Mouse (Mus musculus): ENCODE data around the gene Scamp1.

The Scamp1 gene

GRCm38 (mm10) chr13:94268201-94268600 lies 17.5 kb downstream of the Scamp1 start:
- DNase-seq, result no peak

DNA sequence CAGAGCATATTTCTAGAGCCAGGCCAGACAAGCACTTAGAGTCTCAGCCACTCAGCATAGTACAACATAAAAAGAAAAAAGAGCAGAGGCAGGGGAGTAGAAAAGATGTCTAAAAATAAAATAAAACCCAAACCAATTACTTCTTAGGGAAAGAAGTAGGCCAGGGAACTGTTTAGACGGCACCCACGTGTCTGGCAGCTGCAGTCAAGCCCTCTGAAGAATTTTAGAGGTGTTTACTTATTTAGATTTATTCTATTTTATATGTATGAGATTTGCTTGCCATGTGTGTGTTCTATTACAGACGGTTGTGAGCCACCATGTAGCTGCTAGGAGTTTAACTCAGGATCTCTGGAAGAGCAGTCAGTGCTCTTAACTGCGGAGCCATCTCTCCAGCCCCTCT lies 18.5 kb downstream of the Scamp1 start:
- DNase-seq, result no peak

GRCm38 (mm10) chr13:94266530-94266929 lies 19.1 kb downstream of the Scamp1 start:
- no peak for DNase-seq

DNA sequence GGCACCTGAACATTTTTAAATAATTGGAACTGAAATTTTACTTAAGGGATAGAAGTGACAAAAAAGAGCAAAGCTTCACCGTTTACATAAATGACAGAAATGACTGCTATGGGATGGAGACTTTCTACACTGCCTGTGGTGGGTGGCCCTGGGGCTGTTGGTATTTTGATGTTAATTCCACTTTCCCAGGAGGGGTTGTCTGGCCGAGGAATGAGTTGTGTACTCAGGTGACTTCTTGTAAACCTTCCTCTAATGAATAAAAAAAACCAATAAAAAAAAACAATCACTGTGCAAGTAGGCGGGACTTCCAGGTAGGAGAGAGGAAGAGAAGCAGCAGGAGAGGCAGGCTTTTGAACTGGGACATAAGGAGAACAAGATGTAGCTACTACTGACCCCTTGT lies 20.4 kb downstream of the Scamp1 start:
- no peak for DNase-seq

- no peak for DNase-seq
Observed at GRCm38 (mm10) chr13:94263943-94264342, 21.7 kb downstream of the Scamp1 start.

- DNase-seq, result peak; percentile 38 to 59
Observed at GRCm38 (mm10) chr13:94262551-94262950, 23.1 kb downstream of the Scamp1 start.

DNA sequence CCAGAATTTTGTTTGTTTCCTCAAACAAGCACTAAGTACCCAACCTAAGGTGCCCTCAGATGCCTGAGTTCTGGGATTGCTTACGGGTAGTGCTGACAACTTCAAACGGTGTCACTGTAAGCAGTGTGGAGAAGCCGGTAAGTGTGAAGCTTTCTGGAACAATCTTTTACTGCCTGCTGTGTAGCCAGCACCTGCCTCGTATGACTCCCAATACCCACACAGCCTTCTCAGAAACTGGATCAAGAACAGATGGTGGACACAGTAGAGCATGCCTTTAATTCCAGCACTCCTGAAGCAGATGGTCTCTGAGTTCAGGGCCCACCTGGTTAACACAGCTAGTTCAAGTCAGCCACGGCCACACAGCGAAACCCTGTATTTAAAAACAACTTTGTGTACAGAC lies 24.0 kb downstream of the Scamp1 start:
- peak; percentile 26 to 64 for DNase-seq

- DNase-seq, result no peak
Observed at GRCm38 (mm10) chr13:94260961-94261360, 24.7 kb downstream of the Scamp1 start.

DNA sequence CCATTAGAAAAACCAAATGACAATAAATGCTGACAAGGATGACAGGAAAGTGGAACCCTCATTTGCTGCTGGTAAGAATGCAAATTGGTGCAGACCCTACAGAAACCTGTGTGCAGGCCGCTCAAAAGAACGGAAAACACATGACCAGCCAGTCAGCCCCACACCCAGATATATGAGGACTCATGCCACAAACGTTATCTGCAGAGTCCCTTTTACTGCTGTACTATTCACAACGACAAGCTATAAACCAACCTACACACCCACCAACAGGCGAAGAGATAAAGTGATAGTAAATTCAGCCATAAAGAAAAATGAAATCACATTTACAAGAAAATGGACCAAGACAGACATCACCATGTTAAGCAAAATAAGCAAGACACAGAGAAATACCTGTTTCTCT lies 26.4 kb downstream of the Scamp1 start:
- DNase-seq, result no peak

- DNase-seq, result no peak
Observed at GRCm38 (mm10) chr13:94258530-94258929, 27.1 kb downstream of the Scamp1 start.

GRCm38 (mm10) chr13:94257711-94258110 lies 27.9 kb downstream of the Scamp1 start:
- DNase-seq, result no peak

DNA sequence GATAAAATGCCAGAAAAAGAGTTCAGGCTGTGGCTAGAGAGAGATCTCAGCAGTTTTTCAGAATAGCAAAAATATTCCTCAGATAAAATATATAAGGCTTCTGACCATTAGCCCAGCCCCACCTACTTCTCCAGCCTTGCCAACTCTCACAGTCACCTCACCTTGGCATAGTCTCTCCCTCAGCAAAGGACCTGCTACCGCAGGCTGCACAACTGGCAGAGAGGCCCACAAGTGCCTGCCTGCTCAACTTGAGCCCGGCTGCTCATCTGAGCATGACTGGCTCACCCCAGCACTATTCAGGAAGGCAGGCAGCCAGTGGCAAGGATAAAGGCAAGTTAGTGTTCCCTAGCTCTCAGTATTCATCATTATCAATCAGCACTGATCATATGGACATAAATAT lies 30.5 kb downstream of the Scamp1 start:
- DNase-seq, result no peak

GRCm38 (mm10) chr13:94254286-94254685 lies 31.4 kb downstream of the Scamp1 start:
- DNase-seq, result no peak

GRCm38 (mm10) chr13:94253052-94253451 lies 32.6 kb downstream of the Scamp1 start:
- DNase-seq, result no peak

GRCm38 (mm10) chr13:94250761-94251160 lies 34.9 kb downstream of the Scamp1 start:
- DNase-seq, result no peak

DNA sequence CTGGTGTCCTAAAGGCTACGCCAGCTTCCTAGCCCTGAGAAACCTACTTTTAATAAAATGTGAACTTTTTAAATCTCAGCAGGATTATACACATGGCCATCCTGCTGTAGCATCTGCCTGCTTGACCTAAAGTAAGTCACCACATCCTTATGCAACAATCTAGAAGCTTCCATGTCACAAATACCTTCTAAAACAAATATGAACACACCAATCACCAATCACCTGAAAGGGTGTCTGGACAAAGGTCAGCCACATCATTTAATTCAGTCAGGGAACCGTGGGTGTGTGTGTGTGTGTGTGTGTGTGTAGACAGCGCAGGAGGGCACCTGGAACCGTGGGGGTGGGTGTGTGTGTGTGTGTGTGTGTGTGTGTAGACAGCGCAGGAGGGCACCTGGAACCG lies 35.5 kb downstream of the Scamp1 start:
- DNase-seq, result no peak

GRCm38 (mm10) chr13:94242897-94243296 lies 42.8 kb downstream of the Scamp1 start:
- no peak for DNase-seq

GRCm38 (mm10) chr13:94241892-94242524 lies 43.6 kb downstream of the Scamp1 start:
- no peak for DNase-seq

- no peak for DNase-seq
Observed at GRCm38 (mm10) chr13:94240873-94241272, 44.8 kb downstream of the Scamp1 start.

GRCm38 (mm10) chr13:94240111-94240510 lies 45.5 kb downstream of the Scamp1 start:
- no peak for DNase-seq

DNA sequence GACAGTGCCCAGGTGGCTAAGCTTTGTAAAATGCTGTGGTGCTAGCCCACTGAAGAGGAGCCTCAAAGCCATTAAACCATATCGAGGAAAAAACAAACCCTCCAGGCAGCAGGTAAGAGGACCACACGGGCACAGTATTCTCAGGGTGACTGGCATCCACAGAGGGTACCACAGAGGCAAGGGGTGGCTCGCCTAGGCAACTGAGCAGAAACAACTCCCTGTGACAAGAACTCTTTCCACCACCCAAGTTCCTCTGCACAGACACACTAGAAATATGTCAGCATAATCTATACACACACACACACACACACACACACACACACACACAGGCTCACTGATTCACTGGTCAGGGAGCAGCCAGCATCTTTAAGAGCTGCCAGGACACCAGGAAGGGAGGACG lies 46.2 kb downstream of the Scamp1 start:
- peak in 1 of 2 experiments; percentile 24 for DNase-seq

DNA sequence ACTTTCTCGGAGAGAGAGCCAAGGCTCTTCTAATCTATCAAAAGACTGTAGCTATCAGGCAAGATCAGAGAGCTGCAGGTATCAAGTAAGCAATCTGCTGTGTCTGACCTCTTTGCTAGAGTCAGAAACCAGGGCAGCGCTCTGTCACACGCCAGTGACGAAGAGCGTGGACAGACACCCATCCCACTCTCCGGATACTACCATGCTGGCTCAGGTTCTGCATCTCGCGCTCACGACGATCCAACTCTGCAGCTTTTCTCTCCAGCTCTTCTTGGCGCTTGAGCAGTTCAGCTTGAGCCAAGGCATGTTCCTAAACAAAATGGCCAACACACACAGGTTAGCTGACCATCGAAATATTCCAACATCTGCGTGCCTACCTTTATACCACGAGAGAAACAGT lies 53.8 kb downstream of the Scamp1 start:
- peak in 1 of 2 experiments; percentile 32 for DNase-seq

GRCm38 (mm10) chr13:94224717-94225705 lies 60.6 kb downstream of the Scamp1 start:
- no peak for DNase-seq

DNA sequence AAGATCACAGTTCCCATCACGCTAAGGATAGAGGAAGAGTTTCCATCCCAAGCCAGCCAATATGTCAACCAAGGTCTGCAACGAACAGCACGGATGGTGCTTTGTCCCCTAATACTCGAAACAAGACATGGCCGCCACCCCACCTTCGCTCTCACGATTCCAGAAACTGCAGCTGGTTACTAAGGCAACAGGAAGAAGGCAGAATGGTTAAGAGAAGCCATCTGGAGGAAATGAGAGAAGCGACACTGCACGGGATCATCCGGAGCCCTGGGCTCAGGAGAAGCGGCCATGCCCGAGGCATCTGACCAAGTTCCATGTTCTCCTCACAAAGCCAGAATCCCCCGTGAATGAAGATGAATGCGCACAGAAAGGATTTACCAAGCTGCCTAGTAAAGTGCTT lies 62.0 kb downstream of the Scamp1 start:
- no peak for DNase-seq
